Mouse (Mus musculus): ENCODE measurements around the gene Pidd1. TPM values are rescaled to one million over a fixed set of nuclear protein-coding genes. Genes with fewer than 3 reads are reported as not detected.

Gene Pidd1
- polyA plus RNA-seq, 1 experiment: 5.6 TPM

- Histone ChIP-seq H3K36me3 (ENCODE audit: control insufficient read depth) (peaks cover 33% of the 10 kb centered on the region), H3K9me3 (ENCODE audit: control insufficient read depth, low read length) (no peaks in the 10 kb centered on the region), H3K4me3 (replicated peaks) (peak within 1 kb of the TSS; percentile 95), H3K4me1 (ENCODE audit: control insufficient read depth) (peaks cover 68% of the 10 kb centered on the region), H3K27me3 (ENCODE audit: control insufficient read depth) (no peaks in the 10 kb centered on the region; the same call in 1 of the 2 replicates)
- TF ChIP-seq TAL1 (IDR thresholded peaks at IDR 0.05; ENCODE audit: low read length) (no peak), GATA1 (IDR thresholded peaks at IDR 0.05; ENCODE audit: low read length) (no peak)
These were observed 31.4 kb upstream of the Pidd1 start, which contains the start of the genes Polr2l and Tspan4 for GRCm38 (mm10) chr7:141475011-141475804. Gene Polr2l (minus strand): TSS chr7:141475132. Gene Tspan4 (plus strand): TSS chr7:141475240.

GRCm38 (mm10) chr7:141474160-141474559 lies 30.3 kb upstream of the Pidd1 start:
- TF ChIP-seq GATA1 (IDR thresholded peaks at IDR 0.05; ENCODE audit: low read length) (no peak), TAL1 (IDR thresholded peaks at IDR 0.05; ENCODE audit: low read length) (no peak)
- no peaks in the 10 kb centered on the region for H3K9me3 ChIP-seq (ENCODE audit: control insufficient read depth, low read length)
- peak overlapping the region; percentile 95 for H3K4me3 ChIP-seq (replicated peaks)
- no peaks in the 10 kb centered on the region; the same call in 1 of the 2 replicates for H3K27me3 ChIP-seq (ENCODE audit: control insufficient read depth)
- H3K36me3 ChIP-seq (ENCODE audit: control insufficient read depth): peaks cover 43% of the 10 kb centered on the region
- H3K4me1 ChIP-seq (ENCODE audit: control insufficient read depth): peaks cover 77% of the 10 kb centered on the region

GRCm38 (mm10) chr7:141472763-141473162 lies 28.9 kb upstream of the Pidd1 start:
- H3K9me3 ChIP-seq (ENCODE audit: control insufficient read depth, low read length): no peaks in the 10 kb centered on the region
- peaks cover 50% of the 10 kb centered on the region for H3K36me3 ChIP-seq (ENCODE audit: control insufficient read depth)
- H3K4me1 ChIP-seq (ENCODE audit: control insufficient read depth): peaks cover 82% of the 10 kb centered on the region
- H3K4me3 ChIP-seq (replicated peaks): no peak overlapping the region
- no peaks in the 10 kb centered on the region; the same call in 1 of the 2 replicates for H3K27me3 ChIP-seq (ENCODE audit: control insufficient read depth)
- TF ChIP-seq GATA1 (IDR thresholded peaks at IDR 0.05; ENCODE audit: low read length) (no peak), TAL1 (IDR thresholded peaks at IDR 0.05; ENCODE audit: low read length) (no peak)

GRCm38 (mm10) chr7:141472226-141472625 lies 28.4 kb upstream of the Pidd1 start:
- Histone ChIP-seq H3K4me1 (ENCODE audit: control insufficient read depth) (peaks cover 82% of the 10 kb centered on the region), H3K36me3 (ENCODE audit: control insufficient read depth) (peaks cover 50% of the 10 kb centered on the region), H3K27me3 (ENCODE audit: control insufficient read depth) (no peaks in the 10 kb centered on the region; the same call in 1 of the 2 replicates), H3K9me3 (ENCODE audit: control insufficient read depth, low read length) (no peaks in the 10 kb centered on the region), H3K4me3 (replicated peaks) (no peak overlapping the region)
- no peak for TF ChIP-seq GATA1 (IDR thresholded peaks at IDR 0.05; ENCODE audit: low read length)

GRCm38 (mm10) chr7:141471236-141471635 lies 27.4 kb upstream of the Pidd1 start:
- Histone ChIP-seq H3K36me3 (ENCODE audit: control insufficient read depth) (peaks cover 50% of the 10 kb centered on the region), H3K4me1 (ENCODE audit: control insufficient read depth) (peaks cover 81% of the 10 kb centered on the region), H3K9me3 (ENCODE audit: control insufficient read depth, low read length) (no peaks in the 10 kb centered on the region), H3K27me3 (ENCODE audit: control insufficient read depth) (peaks cover 7% of the 10 kb centered on the region), H3K4me3 (replicated peaks) (no peak overlapping the region)
- TF ChIP-seq GATA1 (IDR thresholded peaks at IDR 0.05; ENCODE audit: low read length): no peak
- TF ChIP-seq TAL1 (IDR thresholded peaks at IDR 0.05; ENCODE audit: low read length): no peak

GRCm38 (mm10) chr7:141470637-141470944 lies 26.8 kb upstream of the Pidd1 start:
- Histone ChIP-seq H3K4me3 (replicated peaks) (no peak overlapping the region), H3K4me1 (ENCODE audit: control insufficient read depth) (peaks cover 76% of the 10 kb centered on the region)

GRCm38 (mm10) chr7:141469901-141470636 lies 26.2 kb upstream of the Pidd1 start:
- H3K27me3 ChIP-seq (ENCODE audit: control insufficient read depth): peaks cover 18% of the 10 kb centered on the region
- TF ChIP-seq GATA1 (IDR thresholded peaks at IDR 0.05; ENCODE audit: low read length) (no peak), TAL1 (IDR thresholded peaks at IDR 0.05; ENCODE audit: low read length) (no peak)
- peaks cover under 1% of the 10 kb centered on the region; the same call in 1 of the 2 replicates for H3K9me3 ChIP-seq (ENCODE audit: control insufficient read depth, low read length)
- peaks cover 75% of the 10 kb centered on the region for H3K4me1 ChIP-seq (ENCODE audit: control insufficient read depth)
- peaks cover 50% of the 10 kb centered on the region for H3K36me3 ChIP-seq (ENCODE audit: control insufficient read depth)
- no peak overlapping the region for H3K4me3 ChIP-seq (replicated peaks)

More at GRCm38 (mm10) chr7:141470637-141470944, 26.8 kb upstream of the Pidd1 start:
- no peak for TF ChIP-seq GATA1 (IDR thresholded peaks at IDR 0.05; ENCODE audit: low read length)
- no peak for TF ChIP-seq TAL1 (IDR thresholded peaks at IDR 0.05; ENCODE audit: low read length)
- Histone ChIP-seq H3K36me3 (ENCODE audit: control insufficient read depth) (peaks cover 50% of the 10 kb centered on the region), H3K9me3 (ENCODE audit: control insufficient read depth, low read length) (no peaks in the 10 kb centered on the region), H3K27me3 (ENCODE audit: control insufficient read depth) (peaks cover 13% of the 10 kb centered on the region)

GRCm38 (mm10) chr7:141469352-141469751 lies 25.5 kb upstream of the Pidd1 start:
- Histone ChIP-seq H3K27me3 (ENCODE audit: control insufficient read depth) (peaks cover 25% of the 10 kb centered on the region), H3K4me3 (replicated peaks) (peak overlapping the region; percentile 69), H3K36me3 (ENCODE audit: control insufficient read depth) (peaks cover 50% of the 10 kb centered on the region), H3K4me1 (ENCODE audit: control insufficient read depth) (peaks cover 78% of the 10 kb centered on the region), H3K9me3 (ENCODE audit: control insufficient read depth, low read length) (peaks cover 7% of the 10 kb centered on the region; the same call in 1 of the 2 replicates)
- TF ChIP-seq TAL1 (IDR thresholded peaks at IDR 0.05; ENCODE audit: low read length) (no peak), GATA1 (IDR thresholded peaks at IDR 0.05; ENCODE audit: low read length) (no peak)

All from erythroblast, embryonic 14.5 days (primary cell).